Mouse (Mus musculus): ENCODE data around the gene Clasp2. TPM values are rescaled to one million over a fixed set of nuclear protein-coding genes. Genes with fewer than 3 reads are reported as not detected.

Clasp2 gene
- polyA plus RNA-seq, 1 experiment from 2014 or later: 123 TPM

DNA sequence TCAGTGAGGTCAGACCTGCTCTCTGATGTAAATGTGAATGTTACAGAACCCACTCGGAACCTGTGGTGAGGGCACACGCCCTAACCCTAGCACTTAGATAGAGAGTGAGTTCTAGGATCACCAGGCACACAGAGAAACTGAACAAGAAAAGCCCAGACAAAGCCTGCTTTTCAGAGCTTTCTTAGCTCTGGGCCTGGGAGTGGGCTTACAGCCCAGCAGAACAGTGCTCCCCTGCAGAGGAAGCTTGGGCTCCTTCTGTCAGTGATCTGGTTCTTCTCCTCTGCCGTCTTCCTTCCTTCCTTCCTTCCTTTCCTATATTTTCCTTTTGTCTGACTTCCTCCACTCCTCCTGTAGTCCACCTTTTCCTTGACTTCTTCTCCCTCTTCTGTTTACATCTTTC, 61.5 kb downstream of the Clasp2 start:
- H3K9ac ChIP-seq (replicated peaks): no peak overlapping the region
- H3K9me3 ChIP-seq (replicated peaks): no peaks in the 10 kb centered on the region
- H3K27ac ChIP-seq (replicated peaks): 0 out of 2 replicates have a peak overlapping the region, but pooled peaks have one; percentile 28
- 62% methylated on average over 3 of the region's 3 CpGs for WGBS
- H3K27me3 ChIP-seq (replicated peaks): no peaks in the 10 kb centered on the region
- peaks cover 7% of the 10 kb centered on the region; the same call in 1 of the 2 replicates for H3K4me1 ChIP-seq
- H3K36me3 ChIP-seq: no peaks in the 10 kb centered on the region
- ATAC-seq (ENCODE audit: low FRiP score): no peak
- no peak overlapping the region for H3K4me3 ChIP-seq (replicated peaks)
- no peak overlapping the region for H3K4me2 ChIP-seq

DNA sequence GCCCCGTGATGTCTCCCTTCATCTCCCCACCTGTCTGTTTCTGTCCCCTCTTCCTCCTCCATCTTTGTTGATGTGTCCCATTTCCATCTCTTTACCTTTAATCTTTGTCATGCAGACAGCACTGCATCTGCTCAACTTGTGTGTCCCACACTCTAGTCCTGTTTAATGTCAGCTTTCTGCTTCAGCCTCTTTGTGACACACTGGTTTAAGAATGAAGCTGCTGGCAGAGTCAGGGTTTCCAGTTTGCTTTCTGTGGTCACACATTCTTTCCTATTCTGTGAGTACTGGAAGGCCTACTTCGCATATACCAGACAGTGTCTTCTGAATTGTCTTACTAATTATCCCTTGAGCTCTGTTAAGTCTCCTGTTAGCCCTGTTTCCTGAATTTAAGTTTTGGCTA, 62.5 kb downstream of the Clasp2 start:
- no peak overlapping the region for H3K4me2 ChIP-seq
- H3K27ac ChIP-seq (replicated peaks): no peak overlapping the region
- 77% methylated on average over 2 of the region's 2 CpGs for WGBS
- H3K9me3 ChIP-seq (replicated peaks): no peaks in the 10 kb centered on the region
- no peak overlapping the region for H3K4me3 ChIP-seq (replicated peaks)
- peaks cover 7% of the 10 kb centered on the region; the same call in 1 of the 2 replicates for H3K4me1 ChIP-seq
- H3K27me3 ChIP-seq (replicated peaks): no peaks in the 10 kb centered on the region
- no peak for ATAC-seq (ENCODE audit: low FRiP score)
- H3K9ac ChIP-seq (replicated peaks): no peak overlapping the region
- no peaks in the 10 kb centered on the region for H3K36me3 ChIP-seq

DNA sequence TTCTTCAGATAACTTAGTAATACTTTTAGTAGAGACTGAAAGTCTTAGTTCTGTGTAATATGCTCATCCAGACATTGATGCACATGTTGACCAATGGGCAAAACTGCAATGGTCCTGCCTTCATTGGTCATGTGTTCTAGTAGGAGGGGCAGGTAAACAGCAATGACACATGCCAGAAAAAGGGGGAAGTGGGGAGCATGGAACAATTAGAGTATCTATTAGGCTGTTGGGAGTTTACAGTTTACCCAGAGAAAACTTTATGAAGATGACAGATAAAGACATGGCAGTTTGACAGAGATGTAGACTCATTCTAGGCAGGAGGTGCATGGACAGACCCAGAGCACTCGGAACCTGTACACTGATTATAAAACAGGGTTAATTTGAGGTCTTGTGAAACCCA, 64.1 kb downstream of the Clasp2 start:
- H3K27me3 ChIP-seq (replicated peaks): no peaks in the 10 kb centered on the region
- H3K4me3 ChIP-seq (replicated peaks): no peak overlapping the region
- H3K4me2 ChIP-seq: no peak overlapping the region
- WGBS: 97% methylated on average over 1 of the region's 1 CpGs
- H3K27ac ChIP-seq (replicated peaks): no peak overlapping the region
- no peak for ATAC-seq (ENCODE audit: low FRiP score)
- H3K4me1 ChIP-seq: peaks cover 4% of the 10 kb centered on the region; the same call in 1 of the 2 replicates
- H3K36me3 ChIP-seq: no peaks in the 10 kb centered on the region
- H3K9me3 ChIP-seq (replicated peaks): no peaks in the 10 kb centered on the region
- H3K9ac ChIP-seq (replicated peaks): no peak overlapping the region

DNA sequence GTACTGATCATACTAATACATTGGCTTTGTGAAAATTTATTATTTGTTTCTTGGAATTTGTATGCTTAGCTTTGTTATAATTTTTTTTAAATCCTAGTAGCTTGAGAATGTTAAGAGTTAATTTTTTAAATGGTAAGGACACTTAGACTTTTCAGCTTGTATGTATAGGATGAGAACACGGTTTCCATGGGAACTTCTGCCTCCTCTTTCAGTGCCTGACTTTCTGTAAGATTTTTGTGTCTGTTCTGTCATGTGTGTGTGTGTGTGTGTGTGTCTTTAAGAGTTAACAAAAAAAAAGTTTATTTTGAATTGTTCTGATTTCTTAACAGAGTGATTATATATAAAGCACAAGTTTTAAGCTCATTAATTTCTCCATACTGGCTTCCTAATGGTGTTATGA, 70.1 kb downstream of the Clasp2 start:
- Histone ChIP-seq H3K27me3 (replicated peaks) (no peaks in the 10 kb centered on the region), H3K4me1 (peaks cover 31% of the 10 kb centered on the region), H3K27ac (replicated peaks) (peak overlapping the region; percentile 64), H3K9ac (replicated peaks) (peak overlapping the region; percentile 17; the same call in 1 of the 2 replicates), H3K36me3 (no peaks in the 10 kb centered on the region), H3K9me3 (replicated peaks) (no peaks in the 10 kb centered on the region), H3K4me3 (replicated peaks) (no peak overlapping the region), H3K4me2 (peak overlapping the region; percentile 63)
- no peak for ATAC-seq (ENCODE audit: low FRiP score)
- 55% methylated on average over 1 of the region's 1 CpGs for WGBS

DNA sequence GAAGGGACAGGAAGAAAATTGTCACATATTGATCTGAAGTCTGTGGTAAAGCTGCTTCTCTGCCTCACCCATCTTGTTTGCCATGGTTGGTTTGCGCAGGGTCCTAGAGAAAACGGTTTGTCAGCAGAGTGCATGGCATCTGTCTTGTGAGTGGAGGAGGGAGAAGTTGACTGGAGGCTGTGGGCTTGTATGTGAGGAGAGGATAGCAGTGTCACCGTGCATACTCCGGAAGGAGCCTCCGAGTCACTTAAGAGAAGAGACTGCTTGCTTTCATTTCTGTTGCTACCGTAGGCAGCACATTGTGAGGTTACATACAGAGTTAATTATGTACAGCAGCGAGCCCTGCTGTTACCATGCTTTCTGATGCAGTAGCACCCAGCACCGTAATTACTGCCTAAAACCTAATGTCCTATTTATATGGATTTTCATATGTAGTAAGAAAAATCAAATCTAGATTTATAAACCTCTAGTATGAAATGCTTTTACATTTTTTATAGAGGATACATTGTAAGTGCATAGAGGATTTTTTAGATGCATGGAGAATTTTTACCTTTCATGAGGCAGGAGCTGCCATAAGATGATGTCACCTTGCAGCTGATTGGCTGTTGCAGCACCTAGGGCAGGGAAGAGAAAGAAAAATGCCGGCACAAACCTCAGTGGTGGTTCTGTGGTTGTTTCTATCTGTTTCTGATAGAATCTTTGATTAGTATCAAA, 70.8 kb downstream of the Clasp2 start:
- peak overlapping the region; percentile 94 for H3K27ac ChIP-seq (replicated peaks)
- WGBS: 11% methylated on average over 9 of the region's 9 CpGs
- peak overlapping the region; percentile 52 for H3K4me3 ChIP-seq (replicated peaks)
- H3K4me2 ChIP-seq: peak overlapping the region; percentile 63
- no peaks in the 10 kb centered on the region for H3K9me3 ChIP-seq (replicated peaks)
- peaks cover 31% of the 10 kb centered on the region for H3K4me1 ChIP-seq
- no peaks in the 10 kb centered on the region for H3K27me3 ChIP-seq (replicated peaks)
- H3K36me3 ChIP-seq: no peaks in the 10 kb centered on the region
- peak overlapping the region; percentile 65 for H3K9ac ChIP-seq (replicated peaks)
- peak; percentile 95 for ATAC-seq (ENCODE audit: low FRiP score)

DNA sequence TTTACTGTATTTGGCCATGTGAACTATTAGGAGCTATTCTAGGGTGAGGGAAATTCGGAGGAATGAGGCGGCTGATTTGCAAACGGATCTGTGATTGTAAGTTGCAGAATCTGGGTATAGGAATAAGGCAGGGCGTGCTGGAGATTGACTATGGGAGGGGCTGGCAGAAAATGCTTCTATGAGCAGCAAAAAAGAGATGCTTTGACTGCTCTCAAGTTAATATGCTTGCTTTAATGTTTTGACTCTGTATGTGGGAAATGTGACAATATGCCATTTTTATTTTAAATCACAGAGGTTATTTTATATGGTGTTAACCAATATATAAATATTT, 71.4 kb downstream of the Clasp2 start:
- WGBS: 54% methylated on average over 4 of the region's 4 CpGs
- peak overlapping the region; percentile 94 for H3K27ac ChIP-seq (replicated peaks)
- ATAC-seq (ENCODE audit: low FRiP score): peak; percentile 69
- no peaks in the 10 kb centered on the region for H3K9me3 ChIP-seq (replicated peaks)
- H3K4me2 ChIP-seq: peak overlapping the region; percentile 63
- no peaks in the 10 kb centered on the region for H3K27me3 ChIP-seq (replicated peaks)
- H3K4me1 ChIP-seq: peaks cover 31% of the 10 kb centered on the region
- H3K36me3 ChIP-seq: no peaks in the 10 kb centered on the region
- peak overlapping the region; percentile 52 for H3K4me3 ChIP-seq (replicated peaks)
- H3K9ac ChIP-seq (replicated peaks): peak overlapping the region; percentile 65

DNA sequence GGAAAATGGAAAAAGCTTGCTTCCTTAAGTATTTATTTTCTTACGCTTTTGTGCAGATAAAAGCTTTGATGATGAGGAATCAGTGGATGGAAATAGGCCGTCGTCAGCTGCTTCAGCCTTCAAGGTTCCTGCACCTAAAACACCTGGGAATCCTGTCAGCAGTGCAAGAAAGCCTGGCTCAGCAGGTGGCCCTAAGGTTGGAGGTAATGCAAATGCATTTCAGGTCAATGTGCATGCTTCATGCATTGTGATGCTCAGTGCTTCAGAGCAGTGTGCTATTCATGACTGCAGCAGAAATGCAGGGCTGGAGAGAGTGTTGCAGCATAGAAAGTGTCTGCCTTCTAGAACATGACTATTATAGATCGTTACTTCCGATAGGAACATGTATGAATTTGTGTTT, 71.8 kb downstream of the Clasp2 start:
- Histone ChIP-seq H3K36me3 (no peaks in the 10 kb centered on the region), H3K4me1 (peaks cover 31% of the 10 kb centered on the region), H3K4me2 (peak overlapping the region; percentile 63), H3K9me3 (replicated peaks) (no peaks in the 10 kb centered on the region), H3K9ac (replicated peaks) (peak overlapping the region; percentile 54), H3K4me3 (replicated peaks) (peak overlapping the region; percentile 52), H3K27me3 (replicated peaks) (no peaks in the 10 kb centered on the region), H3K27ac (replicated peaks) (peak overlapping the region; percentile 67)
- 57% methylated on average over 5 of the region's 5 CpGs for WGBS
- 0 out of 2 replicates have a peak, but pooled peaks have one; percentile 8 for ATAC-seq (ENCODE audit: low FRiP score)

DNA sequence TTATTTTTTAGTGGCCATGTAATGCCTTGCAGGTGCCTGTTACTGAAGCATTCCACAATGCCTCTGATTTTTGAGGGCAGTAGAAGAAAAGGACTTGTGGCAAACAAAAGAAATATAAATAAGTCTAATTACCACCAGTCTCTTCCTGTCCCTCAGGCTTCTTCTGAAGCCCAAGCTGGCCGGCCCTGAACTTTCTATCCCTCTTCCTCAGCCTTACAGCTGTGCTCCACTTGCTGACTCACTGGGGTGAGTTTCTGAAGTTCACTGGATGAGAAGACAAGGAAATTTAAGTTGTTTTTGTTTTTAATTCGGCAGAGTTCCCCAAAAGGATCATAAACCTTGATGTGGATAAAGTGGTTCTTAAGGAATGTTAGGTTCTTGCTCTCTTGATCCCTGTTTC, 74.6 kb downstream of the Clasp2 start:
- no peak overlapping the region for H3K9ac ChIP-seq (replicated peaks)
- H3K36me3 ChIP-seq: no peaks in the 10 kb centered on the region
- H3K4me2 ChIP-seq: no peak overlapping the region
- no peak overlapping the region for H3K27ac ChIP-seq (replicated peaks)
- H3K9me3 ChIP-seq (replicated peaks): no peaks in the 10 kb centered on the region
- H3K4me1 ChIP-seq: peaks cover 36% of the 10 kb centered on the region
- no peak overlapping the region for H3K4me3 ChIP-seq (replicated peaks)
- no peaks in the 10 kb centered on the region for H3K27me3 ChIP-seq (replicated peaks)
- ATAC-seq (ENCODE audit: low FRiP score): no peak
- 78% methylated on average over 2 of the region's 2 CpGs for WGBS

DNA sequence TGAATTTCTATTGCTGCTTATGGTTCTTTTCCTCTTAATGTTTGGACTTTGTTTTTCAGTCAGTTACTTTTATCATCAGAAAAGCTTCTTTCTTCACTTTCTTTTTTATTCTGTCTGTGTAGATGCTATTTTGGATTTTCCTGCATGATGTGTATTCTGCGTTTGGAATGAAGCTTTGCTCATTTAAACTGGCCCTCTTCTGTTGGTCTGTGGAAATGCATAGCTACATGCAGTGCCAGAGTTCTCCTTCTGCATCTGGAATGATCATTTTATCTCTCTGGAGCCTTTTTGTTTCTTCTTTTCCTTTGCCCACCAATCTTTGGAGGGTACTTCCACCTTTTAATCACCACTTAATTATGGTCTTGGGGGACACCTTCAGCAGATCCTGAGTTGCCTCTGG, 80.9 kb downstream of the Clasp2 start:
- ATAC-seq (ENCODE audit: low FRiP score): no peak
- WGBS: 32% methylated on average over 1 of the region's 1 CpGs

DNA sequence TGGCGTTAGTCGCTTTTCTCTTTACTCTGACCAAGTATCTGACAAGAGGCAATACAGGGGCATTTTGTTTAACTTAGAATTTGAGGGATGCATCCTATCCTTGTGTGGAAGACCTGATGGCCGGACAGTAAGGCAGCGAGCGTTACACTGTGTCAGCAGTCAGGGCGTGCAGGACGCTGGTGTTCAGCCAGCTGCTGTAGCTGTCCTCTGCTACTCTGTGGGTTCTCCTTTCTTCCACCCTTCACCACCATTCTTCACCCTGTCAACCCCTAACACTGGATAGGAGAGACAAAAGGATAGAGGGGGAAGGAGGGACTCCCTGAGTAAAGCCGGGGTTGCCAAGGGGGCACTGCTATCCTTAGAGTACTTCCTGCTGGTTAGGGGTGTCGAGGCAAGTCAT, 87.4 kb downstream of the Clasp2 start:
- no peak overlapping the region for H3K9ac ChIP-seq (replicated peaks)
- H3K4me2 ChIP-seq: no peak overlapping the region
- no peaks in the 10 kb centered on the region for H3K27me3 ChIP-seq (replicated peaks)
- 45% methylated on average over 9 of the region's 9 CpGs for WGBS
- no peak overlapping the region for H3K4me3 ChIP-seq (replicated peaks)
- no peaks in the 10 kb centered on the region for H3K36me3 ChIP-seq
- ATAC-seq (ENCODE audit: low FRiP score): no peak
- H3K9me3 ChIP-seq (replicated peaks): no peaks in the 10 kb centered on the region
- peaks cover 19% of the 10 kb centered on the region for H3K4me1 ChIP-seq
- no peak overlapping the region for H3K27ac ChIP-seq (replicated peaks)

More for the DNA sequence above, 80.9 kb downstream of the Clasp2 start:
- Histone ChIP-seq H3K27ac (replicated peaks) (no peak overlapping the region), H3K4me3 (replicated peaks) (no peak overlapping the region), H3K27me3 (replicated peaks) (no peaks in the 10 kb centered on the region), H3K4me1 (peaks cover 23% of the 10 kb centered on the region), H3K36me3 (no peaks in the 10 kb centered on the region), H3K4me2 (no peak overlapping the region), H3K9me3 (replicated peaks) (no peaks in the 10 kb centered on the region), H3K9ac (replicated peaks) (no peak overlapping the region)

DNA sequence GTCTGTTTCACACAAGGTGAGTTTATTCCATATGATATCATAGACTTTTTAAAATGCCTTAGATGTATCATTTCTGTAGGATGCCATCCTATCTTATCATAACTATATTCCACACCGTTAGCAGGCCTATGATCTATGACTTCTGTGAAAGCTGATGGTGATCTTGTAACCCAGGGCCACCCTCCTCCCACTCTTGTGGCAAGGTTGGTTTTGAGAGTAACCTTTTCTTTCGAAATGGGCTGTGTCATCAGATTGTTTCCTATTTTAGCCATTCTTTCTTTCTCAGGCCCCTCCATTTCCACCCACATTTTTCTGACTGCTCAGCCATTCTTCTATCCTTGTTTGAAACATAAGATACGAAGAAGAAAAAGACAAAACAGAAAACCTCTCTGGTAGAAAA, 88.9 kb downstream of the Clasp2 start:
- WGBS: 91% methylated on average over 3 of the region's 3 CpGs
- Histone ChIP-seq H3K4me3 (replicated peaks) (no peak overlapping the region), H3K27me3 (replicated peaks) (no peaks in the 10 kb centered on the region), H3K4me2 (no peak overlapping the region), H3K36me3 (no peaks in the 10 kb centered on the region), H3K9me3 (replicated peaks) (no peaks in the 10 kb centered on the region), H3K4me1 (peaks cover 16% of the 10 kb centered on the region), H3K9ac (replicated peaks) (no peak overlapping the region), H3K27ac (replicated peaks) (no peak overlapping the region)
- ATAC-seq (ENCODE audit: low FRiP score): no peak

DNA sequence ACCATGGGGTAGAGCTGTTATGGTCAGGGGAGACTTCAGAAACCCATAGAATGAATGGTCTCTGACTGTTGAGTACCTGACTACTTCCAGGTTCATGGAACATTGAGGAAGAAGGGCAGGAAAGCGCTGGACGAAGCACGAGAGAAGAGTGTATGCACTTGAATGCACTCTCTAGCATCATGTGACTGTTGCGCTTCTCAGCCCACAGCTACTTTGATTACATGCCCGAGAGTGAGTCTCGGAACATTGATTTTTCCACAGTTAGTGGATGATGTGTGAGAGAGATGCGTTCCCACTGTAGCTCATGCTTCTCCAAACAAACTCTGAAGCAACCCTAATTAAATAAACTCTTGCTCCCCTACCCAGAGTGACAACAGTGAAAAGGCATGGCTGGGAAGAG, 92.2 kb downstream of the Clasp2 start:
- WGBS: 83% methylated on average over 7 of the region's 7 CpGs
- no peak overlapping the region for H3K27ac ChIP-seq (replicated peaks)
- ATAC-seq (ENCODE audit: low FRiP score): no peak

More for the DNA sequence above, 92.2 kb downstream of the Clasp2 start:
- no peaks in the 10 kb centered on the region for H3K27me3 ChIP-seq (replicated peaks)
- H3K9me3 ChIP-seq (replicated peaks): no peaks in the 10 kb centered on the region
- 0 out of 2 replicates have a peak, but pooled peaks cover 3% of the 10 kb centered on the region for H3K36me3 ChIP-seq
- no peak overlapping the region for H3K4me2 ChIP-seq
- H3K4me1 ChIP-seq: peaks cover 4% of the 10 kb centered on the region; the same call in 1 of the 2 replicates
- no peak overlapping the region for H3K9ac ChIP-seq (replicated peaks)
- H3K4me3 ChIP-seq (replicated peaks): no peak overlapping the region

Measured in neural tube, embryonic 15.5 days (tissue).